Mouse (Mus musculus): Measurements from ENCODE around the gene Gm49384.

DNA sequence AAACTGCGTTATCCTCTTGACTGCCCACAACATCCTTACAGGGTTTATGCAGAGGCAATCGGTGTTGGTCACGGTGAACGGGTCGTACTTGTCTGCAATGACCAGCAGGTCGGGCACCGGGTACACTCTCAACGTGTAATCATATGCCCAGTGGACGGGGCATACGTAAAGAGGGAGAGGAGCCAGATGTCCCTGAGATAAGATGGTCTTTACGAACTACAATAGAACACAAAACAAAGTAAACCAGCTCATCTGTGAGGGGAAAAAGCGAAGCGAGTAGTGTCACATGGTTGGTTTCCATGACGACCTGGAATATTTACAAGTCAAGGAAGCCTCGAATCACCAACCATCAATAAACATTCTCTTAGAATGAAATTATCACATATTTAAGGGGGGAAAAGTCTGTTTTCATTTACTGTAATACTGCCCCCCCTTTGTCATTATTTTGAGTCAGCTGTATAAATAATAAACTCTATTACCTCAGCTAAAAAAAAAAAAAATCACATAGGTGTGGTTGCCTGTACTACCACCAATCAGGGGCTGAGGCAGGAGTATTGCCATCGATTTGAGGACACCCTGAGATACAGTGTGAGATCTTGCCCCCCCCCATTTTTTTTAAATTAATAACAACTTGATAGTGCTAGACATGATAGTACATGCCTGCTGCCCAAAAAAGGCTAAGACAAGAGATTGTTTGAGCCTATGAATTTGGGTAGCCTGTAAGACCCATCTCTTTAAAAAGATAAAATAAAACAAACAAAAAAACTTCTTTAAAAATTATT is at the start of gene Gm49384:
- TF ChIP-seq CTCF (IDR thresholded peaks at IDR 0.05; ENCODE audit: borderline replicate concordance, extremely low read depth, insufficient read depth, insufficient read length) (no peak), POLR2A (IDR thresholded peaks at IDR 0.05; ENCODE audit: borderline replicate concordance, extremely low read depth, insufficient read depth, insufficient read length, poor library complexity, severe bottlenecking) (no peak)

Data from brain, embryonic 14.5 days (tissue).